Mouse (Mus musculus): ENCODE data around the gene Mb21d2. TPM values are rescaled to one million over a fixed set of nuclear protein-coding genes. Genes with fewer than 3 reads are reported as not detected.

Gene Mb21d2
- polyA plus RNA-seq, 1 experiment, result 20.4 TPM

DNA sequence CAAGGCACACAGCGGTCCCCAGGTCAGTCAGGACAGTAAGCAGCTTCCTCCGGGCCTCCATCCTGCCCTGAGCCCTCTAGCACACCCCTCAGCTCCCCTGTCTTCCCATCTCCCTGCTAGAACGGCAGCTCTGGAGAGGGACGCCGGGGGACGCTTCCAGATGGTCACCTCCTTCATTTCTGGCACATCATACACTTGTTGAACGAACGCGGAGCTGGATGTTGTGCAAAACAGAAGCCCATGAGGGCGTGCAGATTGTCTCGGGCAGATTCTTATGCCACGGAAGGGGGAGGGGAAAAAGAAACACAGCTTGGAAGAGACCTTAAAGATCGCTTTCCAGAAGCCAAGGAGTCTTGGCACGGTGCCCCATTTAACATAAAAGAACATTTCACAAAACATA, 78.6 kb downstream of the Mb21d2 start:
- TF ChIP-seq CTCF (IDR thresholded peaks at IDR 0.05; ENCODE audit: low read depth, low read length), result no peak
- no peak for TF ChIP-seq EP300 (IDR thresholded peaks at IDR 0.05; ENCODE audit: insufficient read depth, low read depth, low read length)
- TF ChIP-seq POLR2A (IDR thresholded peaks at IDR 0.05; ENCODE audit: insufficient read depth, low read length), result no peak
- Histone ChIP-seq H3K4me3 (ENCODE audit: low read depth, low read length) (no peak overlapping the region), H3K9me3 (replicated peaks; ENCODE audit: control insufficient read depth, insufficient read depth, low read length, poor library complexity, severe bottlenecking) (peaks cover 6% of the 10 kb centered on the region), H3K27me3 (ENCODE audit: control insufficient read depth, insufficient read depth, low read length, poor library complexity, severe bottlenecking) (no peaks in the 10 kb centered on the region), H3K4me1 (ENCODE audit: control insufficient read depth, insufficient read depth, low read length) (no peaks in the 10 kb centered on the region), H3K36me3 (ENCODE audit: control insufficient read depth, insufficient read depth, low read length, poor library complexity, severe bottlenecking) (no peaks in the 10 kb centered on the region), H3K9ac (ENCODE audit: low read depth, poor library complexity, severe bottlenecking) (no peak overlapping the region), H3K27ac (ENCODE audit: insufficient read depth, low read length) (no peak overlapping the region)

DNA sequence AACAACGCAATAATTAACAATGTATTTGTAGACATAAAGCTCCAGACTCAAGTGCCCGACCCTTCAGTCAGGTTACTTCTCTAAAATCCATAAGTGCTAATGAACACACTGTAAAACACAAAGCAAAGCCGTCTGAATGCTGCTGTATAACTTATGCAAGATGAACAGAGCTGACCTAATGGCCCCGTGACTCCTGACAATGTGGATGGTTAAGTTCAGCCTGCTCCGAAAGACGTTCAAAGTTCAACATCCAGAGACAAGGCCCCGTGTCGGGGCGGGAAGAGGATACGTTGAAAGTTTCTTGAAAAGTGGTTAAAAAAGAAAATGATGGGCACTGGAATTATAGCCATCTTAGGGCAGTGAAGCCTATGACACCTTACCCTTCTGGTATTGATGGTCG, 83.3 kb downstream of the Mb21d2 start:
- no peaks in the 10 kb centered on the region for H3K4me1 ChIP-seq (ENCODE audit: control insufficient read depth, insufficient read depth, low read length)
- TF ChIP-seq CTCF (IDR thresholded peaks at IDR 0.05; ENCODE audit: low read depth, low read length), result no peak
- TF ChIP-seq EP300 (IDR thresholded peaks at IDR 0.05; ENCODE audit: insufficient read depth, low read depth, low read length), result no peak

DNA sequence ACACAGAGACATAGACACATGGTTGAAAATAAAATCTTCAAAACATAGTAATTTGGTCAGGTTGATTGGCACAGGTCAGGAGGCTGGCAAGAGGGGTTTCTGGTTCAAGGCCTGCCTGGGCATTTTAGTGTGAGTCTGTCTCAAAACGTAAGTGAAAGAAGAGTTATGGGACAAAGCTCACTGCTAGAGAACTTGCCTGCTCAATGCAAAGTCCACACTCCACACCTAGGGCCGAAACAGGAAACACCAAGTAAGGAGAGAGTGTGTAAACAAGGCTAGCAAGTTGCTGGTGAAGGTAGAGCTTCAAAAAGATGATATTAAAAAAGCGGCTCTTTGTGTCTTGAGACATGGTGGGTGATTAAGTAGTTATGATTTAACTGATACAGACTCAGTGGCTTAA, 84.1 kb downstream of the Mb21d2 start:
- peaks cover 6% of the 10 kb centered on the region for H3K9me3 ChIP-seq (replicated peaks; ENCODE audit: control insufficient read depth, insufficient read depth, low read length, poor library complexity, severe bottlenecking)
- no peak overlapping the region for H3K27ac ChIP-seq (ENCODE audit: insufficient read depth, low read length)
- no peaks in the 10 kb centered on the region for H3K27me3 ChIP-seq (ENCODE audit: control insufficient read depth, insufficient read depth, low read length, poor library complexity, severe bottlenecking)
- no peak overlapping the region for H3K9ac ChIP-seq (ENCODE audit: low read depth, poor library complexity, severe bottlenecking)
- no peak for TF ChIP-seq EP300 (IDR thresholded peaks at IDR 0.05; ENCODE audit: insufficient read depth, low read depth, low read length)
- H3K36me3 ChIP-seq (ENCODE audit: control insufficient read depth, insufficient read depth, low read length, poor library complexity, severe bottlenecking), result no peaks in the 10 kb centered on the region
- H3K4me1 ChIP-seq (ENCODE audit: control insufficient read depth, insufficient read depth, low read length), result no peaks in the 10 kb centered on the region
- no peak overlapping the region for H3K4me3 ChIP-seq (ENCODE audit: low read depth, low read length)

More for the DNA sequence above, 83.3 kb downstream of the Mb21d2 start:
- Histone ChIP-seq H3K36me3 (ENCODE audit: control insufficient read depth, insufficient read depth, low read length, poor library complexity, severe bottlenecking) (no peaks in the 10 kb centered on the region), H3K4me3 (ENCODE audit: low read depth, low read length) (no peak overlapping the region), H3K27ac (ENCODE audit: insufficient read depth, low read length) (no peak overlapping the region), H3K27me3 (ENCODE audit: control insufficient read depth, insufficient read depth, low read length, poor library complexity, severe bottlenecking) (no peaks in the 10 kb centered on the region), H3K9ac (ENCODE audit: low read depth, poor library complexity, severe bottlenecking) (no peak overlapping the region), H3K9me3 (replicated peaks; ENCODE audit: control insufficient read depth, insufficient read depth, low read length, poor library complexity, severe bottlenecking) (peaks cover 6% of the 10 kb centered on the region)

DNA sequence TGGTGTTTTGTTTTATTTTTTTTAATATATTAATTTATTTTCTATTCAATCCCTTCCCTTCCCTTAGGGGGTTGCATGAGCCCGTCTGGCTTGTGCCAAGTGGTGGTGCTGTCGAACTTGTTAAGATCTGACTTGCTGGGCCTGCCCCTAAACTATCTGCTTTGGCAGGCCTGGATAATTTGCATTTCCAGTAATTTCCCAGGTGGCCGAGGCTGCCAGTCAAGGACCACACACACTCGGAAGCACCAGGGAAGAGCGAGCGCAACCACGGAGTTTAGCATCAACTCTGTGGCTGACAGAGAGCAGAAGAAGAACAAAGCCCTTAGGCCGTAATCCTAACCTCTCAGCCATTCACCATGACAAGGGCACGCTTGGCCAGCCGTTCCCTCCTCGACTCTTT, 88.4 kb downstream of the Mb21d2 start:
- Histone ChIP-seq H3K27me3 (ENCODE audit: control insufficient read depth, insufficient read depth, low read length, poor library complexity, severe bottlenecking) (no peaks in the 10 kb centered on the region), H3K4me3 (ENCODE audit: low read depth, low read length) (no peak overlapping the region), H3K4me1 (ENCODE audit: control insufficient read depth, insufficient read depth, low read length) (no peaks in the 10 kb centered on the region), H3K27ac (ENCODE audit: insufficient read depth, low read length) (no peak overlapping the region), H3K9me3 (replicated peaks; ENCODE audit: control insufficient read depth, insufficient read depth, low read length, poor library complexity, severe bottlenecking) (no peaks in the 10 kb centered on the region), H3K9ac (ENCODE audit: low read depth, poor library complexity, severe bottlenecking) (no peak overlapping the region), H3K36me3 (ENCODE audit: control insufficient read depth, insufficient read depth, low read length, poor library complexity, severe bottlenecking) (no peaks in the 10 kb centered on the region)
- no peak for TF ChIP-seq CTCF (IDR thresholded peaks at IDR 0.05; ENCODE audit: low read depth, low read length)
- TF ChIP-seq POLR2A (IDR thresholded peaks at IDR 0.05; ENCODE audit: insufficient read depth, low read length), result no peak
- no peak for TF ChIP-seq EP300 (IDR thresholded peaks at IDR 0.05; ENCODE audit: insufficient read depth, low read depth, low read length)

DNA sequence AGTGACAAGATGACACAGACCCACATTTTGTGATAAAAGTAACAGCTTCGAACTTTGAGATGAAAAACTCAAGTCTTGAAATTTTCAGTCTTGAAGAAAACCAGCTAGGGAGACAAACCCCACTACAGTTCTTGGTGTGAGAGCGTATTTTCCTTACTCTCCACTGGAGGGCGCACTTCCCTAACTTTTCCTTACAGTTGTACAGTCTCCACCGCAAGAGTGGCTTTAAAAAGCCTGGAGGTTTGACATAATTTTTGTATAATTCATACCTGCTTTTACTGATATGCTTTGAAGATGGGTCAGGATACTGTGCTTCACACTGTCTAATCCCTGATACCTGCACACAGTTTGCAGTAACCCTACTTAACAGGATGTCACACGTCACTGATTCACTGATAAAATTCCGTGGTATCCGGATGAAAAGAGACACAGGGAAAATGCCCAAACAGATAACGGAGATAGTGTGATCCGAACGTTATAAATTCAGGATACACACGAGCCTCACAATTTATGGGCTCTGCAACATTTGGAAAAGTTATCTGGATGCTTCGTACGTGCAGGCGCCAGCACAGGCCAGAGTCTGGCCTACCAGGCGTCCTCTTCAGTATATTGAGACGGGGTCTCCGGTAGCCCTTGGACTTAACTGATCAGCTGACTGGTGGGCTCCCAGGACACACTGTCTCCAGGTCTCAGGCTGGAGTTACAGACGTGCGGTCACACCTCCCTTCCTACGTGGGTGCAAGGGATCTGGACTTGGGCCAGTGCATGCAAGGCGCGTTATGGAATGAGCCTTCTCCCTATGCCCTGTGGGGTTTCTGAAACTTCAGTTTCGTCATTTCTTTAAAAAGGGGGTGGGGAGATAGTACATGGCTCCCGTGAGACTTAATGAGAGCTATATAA, 89.1 kb downstream of the Mb21d2 start:
- TF ChIP-seq POLR2A (IDR thresholded peaks at IDR 0.05; ENCODE audit: insufficient read depth, low read length) (no peak), EP300 (IDR thresholded peaks at IDR 0.05; ENCODE audit: insufficient read depth, low read depth, low read length) (no peak), CTCF (IDR thresholded peaks at IDR 0.05; ENCODE audit: low read depth, low read length) (no peak)
- Histone ChIP-seq H3K27me3 (ENCODE audit: control insufficient read depth, insufficient read depth, low read length, poor library complexity, severe bottlenecking) (no peaks in the 10 kb centered on the region), H3K27ac (ENCODE audit: insufficient read depth, low read length) (no peak overlapping the region), H3K4me3 (ENCODE audit: low read depth, low read length) (no peak overlapping the region), H3K9me3 (replicated peaks; ENCODE audit: control insufficient read depth, insufficient read depth, low read length, poor library complexity, severe bottlenecking) (no peaks in the 10 kb centered on the region), H3K36me3 (ENCODE audit: control insufficient read depth, insufficient read depth, low read length, poor library complexity, severe bottlenecking) (no peaks in the 10 kb centered on the region), H3K4me1 (ENCODE audit: control insufficient read depth, insufficient read depth, low read length) (no peaks in the 10 kb centered on the region), H3K9ac (ENCODE audit: low read depth, poor library complexity, severe bottlenecking) (no peak overlapping the region)

DNA sequence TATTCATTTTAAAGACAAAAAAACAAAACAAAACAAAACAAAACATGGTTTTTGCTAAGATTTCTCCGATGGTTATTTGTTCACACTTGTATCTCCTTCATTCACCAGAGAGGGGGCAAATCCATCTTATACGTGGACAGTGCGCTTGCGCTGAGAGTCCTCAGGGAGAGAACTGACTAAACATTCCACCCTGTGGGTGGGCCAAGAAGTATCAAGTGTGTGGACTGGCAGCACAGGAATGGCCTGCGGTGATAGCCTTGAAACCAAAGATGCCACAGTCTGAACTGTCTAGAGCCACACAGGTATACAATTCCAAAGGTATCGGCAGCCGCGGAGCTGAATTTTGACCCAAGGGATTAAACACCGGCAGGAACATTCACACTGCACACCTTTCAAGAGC, 89.9 kb downstream of the Mb21d2 start:
- H3K9me3 ChIP-seq (replicated peaks; ENCODE audit: control insufficient read depth, insufficient read depth, low read length, poor library complexity, severe bottlenecking), result no peaks in the 10 kb centered on the region
- H3K4me3 ChIP-seq (ENCODE audit: low read depth, low read length), result no peak overlapping the region
- no peaks in the 10 kb centered on the region for H3K4me1 ChIP-seq (ENCODE audit: control insufficient read depth, insufficient read depth, low read length)
- no peak overlapping the region for H3K27ac ChIP-seq (ENCODE audit: insufficient read depth, low read length)
- H3K9ac ChIP-seq (ENCODE audit: low read depth, poor library complexity, severe bottlenecking), result no peak overlapping the region
- no peaks in the 10 kb centered on the region for H3K27me3 ChIP-seq (ENCODE audit: control insufficient read depth, insufficient read depth, low read length, poor library complexity, severe bottlenecking)
- no peak for TF ChIP-seq CTCF (IDR thresholded peaks at IDR 0.05; ENCODE audit: low read depth, low read length)
- TF ChIP-seq EP300 (IDR thresholded peaks at IDR 0.05; ENCODE audit: insufficient read depth, low read depth, low read length), result no peak
- no peak for TF ChIP-seq POLR2A (IDR thresholded peaks at IDR 0.05; ENCODE audit: insufficient read depth, low read length)
- H3K36me3 ChIP-seq (ENCODE audit: control insufficient read depth, insufficient read depth, low read length, poor library complexity, severe bottlenecking), result no peaks in the 10 kb centered on the region
